Mouse (Mus musculus) kidney, adult 10 weeks (tissue): ENCODE results near the gene Gm42906. TPM values are rescaled to one million over a fixed set of nuclear protein-coding genes. Genes with fewer than 3 reads are reported as not detected.

Experiments
- polyA plus RNA-seq: library from polyadenylated mRNA; stranded (reverse); fragments of 350-450 nt; fragmentation: Illumina TruSeq; extraction: RNeasy Lipid Tissue Mini Kit (QIAGEN cat#74804); gene quantifications from one replicate; pipeline ENCODE4 v1.2.3, GENCODE M21; 2014; ENCODE audit warnings: low read depth, low replicate concordance

The Gm42906 gene
- polyA plus RNA-seq = not detected

DNA sequence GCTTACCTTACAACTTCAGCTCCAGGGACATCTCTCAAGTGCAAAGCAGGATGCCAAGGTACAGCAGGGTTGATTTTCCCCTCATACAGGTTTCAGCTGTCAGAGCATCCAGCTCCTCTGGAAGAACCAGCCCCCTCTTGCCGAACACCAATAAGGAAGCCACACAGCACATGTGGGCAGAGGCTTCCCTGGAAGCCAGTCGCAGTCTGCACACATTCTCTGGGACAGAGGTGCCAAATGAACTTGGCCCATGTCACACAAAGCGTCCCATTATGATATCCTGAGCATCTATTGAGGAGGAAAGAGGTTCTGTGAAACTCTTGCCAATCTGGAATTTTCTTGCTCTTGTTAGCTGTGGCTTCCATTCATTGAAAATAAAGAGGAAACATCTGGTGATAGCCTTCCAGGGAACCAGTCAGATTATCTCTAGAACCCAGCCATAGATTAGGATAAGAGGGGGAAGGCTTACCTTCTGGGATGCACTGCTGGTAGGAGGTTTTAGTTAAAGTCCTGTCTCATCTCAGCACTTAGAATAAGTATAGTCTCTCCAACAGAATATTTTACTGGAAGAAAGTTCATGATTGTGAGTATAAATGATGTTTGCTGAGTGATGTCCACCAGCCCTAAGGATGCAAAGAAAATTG lies at the start of gene Gm42906:
TSS of gene Gm42906 (minus strand) at position 51 of the 644 bp plus-strand sequence.

DNA sequence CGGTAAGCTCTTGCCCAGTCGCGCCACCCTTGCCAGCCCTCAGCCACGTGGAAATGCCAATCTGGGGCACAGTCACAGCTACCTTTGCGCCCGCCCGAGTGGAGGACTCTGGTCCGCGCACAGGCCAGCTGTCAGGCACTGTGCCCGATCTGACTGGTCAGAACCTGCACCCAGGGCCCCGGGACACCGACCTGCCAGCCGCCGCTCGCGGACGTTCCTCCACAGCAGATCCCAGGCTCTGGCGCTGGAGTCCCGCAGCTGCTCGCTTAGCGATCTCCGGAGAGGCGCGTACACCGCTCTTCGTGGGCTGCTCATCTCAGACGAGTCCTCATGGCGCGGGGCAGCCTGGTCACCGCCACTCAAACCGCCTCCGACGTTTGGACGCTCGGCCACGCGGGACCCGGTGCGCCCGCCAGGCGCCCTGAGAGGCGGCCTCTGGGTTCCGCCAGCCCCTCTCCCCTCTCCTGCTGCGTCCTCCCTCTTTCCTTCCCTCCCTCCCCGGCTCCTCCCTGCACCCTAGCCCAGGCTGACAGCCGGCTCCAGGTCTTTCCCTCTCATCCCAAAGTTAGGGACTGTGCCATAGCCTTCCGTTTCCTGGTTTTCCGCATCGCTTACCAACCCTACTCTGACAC lies 194.4 kb downstream of the Gm42906 start, which contains the start of gene Stard13:
TSS of gene Stard13 (minus strand) at position 437 of the 632 bp plus-strand sequence.

Other genes starting within 250 kb of the Gm42906 start
- gene Stard13, start 194.3 kb downstream of the Gm42906 start, polyA plus RNA-seq = 6.3 TPM
- gene Vmn2r18, start 177.9 kb upstream of the Gm42906 start, polyA plus RNA-seq = not detected
- gene Rfc3, start 223.1 kb upstream of the Gm42906 start, polyA plus RNA-seq = 8.8 TPM